8 mouse cellular contexts compared by ENCODE assay signal in the genomic region with DNA sequence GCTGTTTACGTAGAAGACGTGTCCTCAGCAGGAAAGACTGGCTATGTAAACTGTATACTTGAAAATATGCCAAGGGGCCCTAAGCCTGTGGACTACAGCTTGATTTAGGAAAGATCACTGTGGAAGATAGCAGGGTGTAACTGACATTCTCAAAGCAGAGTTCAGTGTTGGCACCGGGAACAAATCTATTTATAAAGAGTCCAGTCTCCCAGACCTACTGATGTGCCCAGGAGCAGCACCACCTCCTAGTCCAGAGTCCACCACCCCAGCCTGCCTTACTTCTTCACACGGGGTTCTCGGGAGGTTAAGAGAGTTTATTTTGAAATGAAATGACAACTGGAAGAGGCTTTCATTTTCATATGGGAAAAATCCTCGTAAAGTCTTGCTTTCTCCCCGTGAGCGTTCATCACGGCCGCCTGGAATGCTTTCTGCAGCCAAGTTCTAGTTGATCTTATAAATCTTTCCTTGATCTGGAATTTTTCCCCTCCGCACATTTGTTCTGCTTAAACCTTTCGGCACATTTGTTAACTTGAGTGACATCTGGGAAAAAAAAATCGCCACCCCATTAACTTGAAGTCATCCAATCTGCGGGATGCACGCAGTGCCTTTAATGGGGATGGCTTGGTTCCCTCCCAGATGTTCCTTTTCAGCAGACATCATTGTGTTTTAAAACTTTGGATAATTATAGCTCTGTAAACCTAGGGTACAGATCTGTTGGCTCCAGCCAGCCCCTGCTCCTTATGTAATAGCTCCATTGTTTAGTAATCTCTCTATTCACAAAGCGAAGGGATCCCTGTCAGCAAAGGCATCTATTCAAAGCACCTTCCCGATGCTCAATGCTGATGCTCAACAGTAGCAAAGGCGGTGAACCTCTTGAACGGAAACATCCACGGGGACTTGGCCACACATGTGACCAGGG.
DNase-seq lines count a peak whose midpoint lies in the region; ATAC-seq lines count a peak whose summit lies in the region.

No protein-coding gene starts in this region.

- H3K4me1 ChIP-seq in midbrain, embryonic 11.5 days (ENCODE audit: control insufficient read depth, insufficient read depth, low read length): peaks cover 11% of the 10 kb centered on the region
- peaks cover 4% of the 10 kb centered on the region; the same call in 1 of the 2 replicates for H3K4me1 ChIP-seq in liver, embryonic 11.5 days (replicated peaks; ENCODE audit: control insufficient read depth, insufficient read depth, low read length)

- H3K9ac ChIP-seq in midbrain, embryonic 11.5 days (ENCODE audit: low read length): no peak overlapping the region
- H3K9ac ChIP-seq in liver, embryonic 11.5 days (ENCODE audit: low read depth, low read length): no peak overlapping the region

- no peaks in the 10 kb centered on the region for H3K36me3 ChIP-seq in midbrain, embryonic 11.5 days (ENCODE audit: control insufficient read depth, insufficient read depth, low read length)
- H3K36me3 ChIP-seq in liver, embryonic 11.5 days (ENCODE audit: control insufficient read depth, insufficient read depth, low read length): no peaks in the 10 kb centered on the region

- H3K4me3 ChIP-seq in midbrain, embryonic 11.5 days (ENCODE audit: low read depth, low read length): no peak overlapping the region
- H3K4me3 ChIP-seq in liver, embryonic 11.5 days (ENCODE audit: low read depth, low read length): no peak overlapping the region

- H3K27me3 ChIP-seq in midbrain, embryonic 11.5 days (ENCODE audit: control insufficient read depth, insufficient read depth, low read length): peaks cover 2% of the 10 kb centered on the region
- no peaks in the 10 kb centered on the region for H3K27me3 ChIP-seq in liver, embryonic 11.5 days (replicated peaks; ENCODE audit: control insufficient read depth, insufficient read depth, low read length)

- WGBS in midbrain, embryonic 11.5 days: 42% methylated on average over 20 of the region's 20 CpGs
- WGBS in liver, embryonic 11.5 days: 71% methylated on average over 20 of the region's 20 CpGs

- DNase-seq in adrenal gland, adult 2 months: peak; percentile 21
- DNase-seq in adrenal gland, postnatal 25 days: no peak
- peak; percentile 22 for DNase-seq in ZHBTc4 (ENCODE audit: low read depth, low spot score)
- peak; percentile 12 to 20 for DNase-seq in gastrocnemius, adult 8-10 months (ENCODE audit: low spot score in 2 of 2)
- peak; percentile 79 to 85 for DNase-seq in kidney, adult 8-10 months
- DNase-seq in midbrain, embryonic 11.5 days (ENCODE audit: low spot score, missing footprints): peak; percentile 90
- no peak for DNase-seq in liver, embryonic 11.5 days (ENCODE audit: low spot score)

- peak overlapping the region; percentile 10; the same call in 1 of the 2 replicates for H3K4me2 ChIP-seq in midbrain, embryonic 11.5 days
- H3K4me2 ChIP-seq in liver, embryonic 11.5 days: no peak overlapping the region

- no peak overlapping the region for H3K27ac ChIP-seq in midbrain, embryonic 11.5 days (ENCODE audit: low read depth, low read length)
- no peak overlapping the region for H3K27ac ChIP-seq in liver, embryonic 11.5 days (ENCODE audit: low read depth, low read length)

- H3K9me3 ChIP-seq in midbrain, embryonic 11.5 days (ENCODE audit: control insufficient read depth, low read length): no peaks in the 10 kb centered on the region
- no peaks in the 10 kb centered on the region for H3K9me3 ChIP-seq in liver, embryonic 11.5 days (ENCODE audit: control insufficient read depth, low read length)

- no peak for ATAC-seq in midbrain, embryonic 11.5 days (ENCODE audit: low FRiP score)
- ATAC-seq in liver, embryonic 11.5 days (replicated peaks; ENCODE audit: low FRiP score): no peak
- no peak for ATAC-seq in inflammation-experienced regulatory T-cells, adult 6 months

Comparison
In these comparisons a context has a peak if more than half of its experiments do, and no peak if none do; other contexts are left out.
1. DNase-seq: peak in adrenal gland, adult 2 months (single experiment), ZHBTc4 (single experiment), gastrocnemius, adult 8-10 months (2 of 2), kidney, adult 8-10 months (2 of 2) and midbrain, embryonic 11.5 days (single experiment); none in adrenal gland, postnatal 25 days (single experiment) and liver, embryonic 11.5 days (single experiment).